Mouse (Mus musculus) liver, adult 2 months (tissue): Measurements from ENCODE around the gene Olfml2b.

Source experiments
- CTCF ChIP-seq: fragments of 200-500 bp; IDR thresholded peaks from 2 replicates; pipeline ENCODE4 v1.5.1; 2011; ENCODE audit warnings: low read depth, low read length, control low read depth
- POLR2A ChIP-seq: fragments of 200-500 bp; IDR thresholded peaks from 2 replicates; pipeline ENCODE4 v1.6.1; 2011; ENCODE audit warnings: low read length, control low read depth; ENCODE audit not compliant: insufficient read depth; ENCODE audit errors: extremely low read depth

DNA sequence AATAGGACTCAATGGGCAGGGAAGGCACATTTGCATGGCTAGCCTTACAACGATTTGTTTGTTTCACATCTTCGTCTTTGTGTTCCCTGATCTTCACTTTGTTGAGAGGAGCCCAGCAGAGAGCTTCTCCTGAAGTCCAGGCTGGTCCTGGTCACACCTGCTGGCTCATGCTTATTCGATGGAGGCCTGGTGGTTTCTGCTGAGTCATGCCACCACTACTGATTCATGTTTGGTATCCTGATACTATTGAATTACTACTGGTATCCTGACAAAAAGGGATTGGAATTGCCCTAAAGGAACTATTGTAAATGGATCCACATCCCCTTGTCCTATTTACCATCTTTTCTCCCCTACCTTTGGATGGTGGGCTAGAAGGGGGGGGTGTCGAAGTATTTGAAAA lies 13.8 kb upstream of the Olfml2b start:
- no peak for TF ChIP-seq CTCF
- TF ChIP-seq POLR2A: no peak
